ENCODE assay signal across 8 mouse cellular contexts in the genomic region with DNA sequence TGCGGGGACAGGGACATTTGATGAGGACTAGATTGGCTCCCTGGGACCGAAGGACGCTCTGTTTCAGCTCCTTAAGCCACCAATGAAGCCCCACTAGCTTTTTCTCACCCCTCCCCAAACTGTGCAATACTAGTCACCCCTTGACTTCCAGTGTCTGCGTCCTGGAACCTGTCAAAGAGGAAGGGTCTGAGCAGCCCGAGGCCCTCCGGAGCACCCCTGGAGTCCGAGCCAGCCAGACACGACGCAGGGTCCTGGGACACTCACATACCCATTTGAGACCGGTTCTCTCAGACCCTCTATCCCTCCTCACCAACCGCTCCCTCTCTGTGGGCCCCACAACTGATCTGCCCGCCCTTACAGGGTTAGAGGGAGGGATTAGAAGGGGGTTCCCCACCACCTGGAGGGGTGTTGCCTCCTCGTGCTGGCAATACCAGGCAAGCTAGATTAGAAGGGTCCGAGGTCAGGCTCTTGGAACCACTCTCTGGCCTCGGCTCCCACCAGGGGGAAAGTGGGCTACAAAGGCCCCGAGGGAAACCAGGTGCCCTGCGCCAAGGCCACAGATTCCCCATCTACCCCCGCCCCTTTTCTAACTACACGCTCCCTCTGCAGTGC. TPM values are rescaled to one million over a fixed set of nuclear protein-coding genes. Genes with fewer than 3 reads are reported as not detected.
DNase-seq lines count a peak whose midpoint lies in the region; ATAC-seq and TF ChIP-seq lines count a peak whose summit lies in the region.

No protein-coding gene starts in this region.

- H3K9me3 ChIP-seq in heart, embryonic 11.5 days (replicated peaks; ENCODE audit: control insufficient read depth, low read length) = no peaks in the 10 kb centered on the region
- H3K9me3 ChIP-seq in intestine, embryonic 15.5 days = no peaks in the 10 kb centered on the region
- H3K9me3 ChIP-seq in stomach, embryonic 14.5 days (ENCODE audit: control insufficient read depth, low read depth, low read length) = no peaks in the 10 kb centered on the region

- peaks cover 24% of the 10 kb centered on the region for H3K4me1 ChIP-seq in heart, embryonic 11.5 days (ENCODE audit: control insufficient read depth, insufficient read depth, low read length)
- H3K4me1 ChIP-seq in spleen, adult 2 months (ENCODE audit: control insufficient read depth, insufficient read depth, insufficient read length) = peaks cover 29% of the 10 kb centered on the region
- peaks cover 45% of the 10 kb centered on the region for H3K4me1 ChIP-seq in intestine, embryonic 15.5 days (replicated peaks)
- 0 out of 2 replicates have a peak, but pooled peaks cover 21% of the 10 kb centered on the region for H3K4me1 ChIP-seq in stomach, embryonic 14.5 days (ENCODE audit: control insufficient read depth, insufficient read depth, low read length)

- TF ChIP-seq POLR2A in spleen, adult 2 months (IDR thresholded peaks at IDR 0.05; ENCODE audit: low read depth, low read length) = no peak

- WGBS in heart, embryonic 11.5 days (ENCODE audit: insufficient replicate concordance) = 2% methylated on average over 19 of the region's 19 CpGs
- 8% methylated on average over 19 of the region's 19 CpGs for WGBS in spleen, adult 2 months
- WGBS in intestine, embryonic 15.5 days = 5% methylated on average over 19 of the region's 19 CpGs
- WGBS in stomach, embryonic 14.5 days = 2% methylated on average over 19 of the region's 19 CpGs

- no peak overlapping the region for H3K27ac ChIP-seq in heart, embryonic 11.5 days (ENCODE audit: low read depth, low read length)
- no peak overlapping the region for H3K27ac ChIP-seq in spleen, adult 2 months (ENCODE audit: insufficient read depth, low read length)
- H3K27ac ChIP-seq in intestine, embryonic 15.5 days = no peak overlapping the region
- H3K27ac ChIP-seq in stomach, embryonic 14.5 days (ENCODE audit: low read length) = no peak overlapping the region

- H3K9ac ChIP-seq in heart, embryonic 11.5 days (ENCODE audit: low read depth, low read length) = no peak overlapping the region
- no peak overlapping the region for H3K9ac ChIP-seq in intestine, embryonic 15.5 days
- H3K9ac ChIP-seq in stomach, embryonic 14.5 days (replicated peaks; ENCODE audit: low read depth, low read length) = no peak overlapping the region

- no peak for DNase-seq in heart, adult 9 months (ENCODE audit: low spot score in 2 of 2)
- DNase-seq in spleen, adult 2 months (ENCODE audit: low read depth in 1 of 2, low spot score in 2 of 2) = no peak
- DNase-seq in spleen, adult 18-20 months = no peak
- no peak for DNase-seq in urinary bladder, postnatal 4 days (ENCODE audit: low spot score in 2 of 2)
- DNase-seq in layer of hippocampus, adult 9-11 months = no peak

- H3K4me3 ChIP-seq in heart, embryonic 11.5 days (ENCODE audit: low read depth, low read length) = peak overlapping the region; percentile 31; the same call in 1 of the 2 replicates
- H3K4me3 ChIP-seq in spleen, adult 2 months (ENCODE audit: extremely low read depth, insufficient read depth, insufficient read length) = peak overlapping the region; percentile 49; the same call in 1 of the 2 replicates
- H3K4me3 ChIP-seq in intestine, embryonic 15.5 days (replicated peaks) = peak overlapping the region; percentile 31
- peak overlapping the region; percentile 16; the same call in 1 of the 2 replicates for H3K4me3 ChIP-seq in stomach, embryonic 14.5 days (ENCODE audit: low read depth, low read length)

- no peak for TF ChIP-seq CTCF in spleen, adult 2 months (IDR thresholded peaks at IDR 0.05; ENCODE audit: extremely low read depth, insufficient read depth, insufficient read length, insufficient replicate concordance)

- H3K27me3 ChIP-seq in heart, embryonic 11.5 days (ENCODE audit: control insufficient read depth, insufficient read depth, low read length) = peaks cover 99% of the 10 kb centered on the region
- H3K27me3 ChIP-seq in spleen, adult 2 months (ENCODE audit: control insufficient read depth, insufficient read depth, low read length) = peaks cover 41% of the 10 kb centered on the region
- peaks cover 94% of the 10 kb centered on the region for H3K27me3 ChIP-seq in intestine, embryonic 15.5 days (replicated peaks)
- H3K27me3 ChIP-seq in stomach, embryonic 14.5 days (ENCODE audit: control insufficient read depth, insufficient read depth, low read length) = peaks cover 65% of the 10 kb centered on the region

- no peak for ATAC-seq in heart, embryonic 11.5 days (replicated peaks; ENCODE audit: insufficient number of reproducible peaks, low FRiP score, low TSS enrichment)
- no peak for ATAC-seq in intestine, embryonic 15.5 days
- ATAC-seq in stomach, embryonic 14.5 days (ENCODE audit: insufficient number of reproducible peaks, insufficient read depth, low FRiP score, low read depth) = no peak

- no peaks in the 10 kb centered on the region for H3K36me3 ChIP-seq in heart, embryonic 11.5 days (ENCODE audit: control insufficient read depth, insufficient read depth, low read length)
- H3K36me3 ChIP-seq in spleen, adult 2 months (ENCODE audit: control insufficient read depth, insufficient read depth, low read length) = no peaks in the 10 kb centered on the region
- no peaks in the 10 kb centered on the region for H3K36me3 ChIP-seq in intestine, embryonic 15.5 days
- no peaks in the 10 kb centered on the region for H3K36me3 ChIP-seq in stomach, embryonic 14.5 days (ENCODE audit: control insufficient read depth, insufficient read depth, low read length)

- H3K4me2 ChIP-seq in heart, embryonic 11.5 days = peak overlapping the region; percentile 46; the same call in 1 of the 2 replicates
- peak overlapping the region; percentile 57 for H3K4me2 ChIP-seq in intestine, embryonic 15.5 days (replicated peaks)
- H3K4me2 ChIP-seq in stomach, embryonic 14.5 days (replicated peaks; ENCODE audit: low read depth, low read length) = peak overlapping the region; percentile 35; the same call in 1 of the 2 replicates

RNA-seq across cellular contexts. Expression of gene Wnt10b, which starts 0.8 kb away (rescaled TPM):
- polyA plus RNA-seq in heart, embryonic 11.5 days (2014; fragmentation: Nextera tagmentation; extraction: Ambion mirVana) = not detected in 2 replicates
- 0.78 and 0.93 TPM in 2 replicates for polyA plus RNA-seq in spleen, adult 2 months (2012; rRNA removed)
- not detected in 2 replicates for polyA plus RNA-seq in intestine, embryonic 15.5 days (2015; fragmentation: Nextera tagmentation; extraction: Ambion mirVana)
- polyA plus RNA-seq in stomach, embryonic 14.5 days (2014; fragmentation: Nextera tagmentation; extraction: Ambion mirVana) = not detected in 2 replicates

RNA-seq across cellular contexts. Expression of gene Wnt1, which starts 12.5 kb away (rescaled TPM):
- not detected in 2 replicates for polyA plus RNA-seq in heart, embryonic 11.5 days (2014; fragmentation: Nextera tagmentation; extraction: Ambion mirVana)
- polyA plus RNA-seq in spleen, adult 2 months (2012; rRNA removed) = not detected in 2 replicates
- polyA plus RNA-seq in intestine, embryonic 15.5 days (2015; fragmentation: Nextera tagmentation; extraction: Ambion mirVana) = not detected in 2 replicates
- not detected in 2 replicates for polyA plus RNA-seq in stomach, embryonic 14.5 days (2014; fragmentation: Nextera tagmentation; extraction: Ambion mirVana)

RNA-seq across cellular contexts. Expression of gene Arf3, which starts 14.1 kb away (rescaled TPM):
- 22.8 and 30.7 TPM in 2 replicates for polyA plus RNA-seq in heart, embryonic 11.5 days (2014; fragmentation: Nextera tagmentation; extraction: Ambion mirVana)
- 65.2 and 70.5 TPM in 2 replicates for polyA plus RNA-seq in spleen, adult 2 months (2012; rRNA removed)
- 39.8 and 43.6 TPM in 2 replicates for polyA plus RNA-seq in intestine, embryonic 15.5 days (2015; fragmentation: Nextera tagmentation; extraction: Ambion mirVana)
- polyA plus RNA-seq in stomach, embryonic 14.5 days (2014; fragmentation: Nextera tagmentation; extraction: Ambion mirVana) = 33.2 and 34.5 TPM in 2 replicates

RNA-seq across cellular contexts. Expression of gene Ddn, which starts 32.2 kb away (rescaled TPM):
- 0.11 and 0.25 TPM in 2 replicates for polyA plus RNA-seq in heart, embryonic 11.5 days (2014; fragmentation: Nextera tagmentation; extraction: Ambion mirVana)
- 0.20 and 0.39 TPM in 2 replicates for polyA plus RNA-seq in spleen, adult 2 months (2012; rRNA removed)
- not detected in 2 replicates for polyA plus RNA-seq in intestine, embryonic 15.5 days (2015; fragmentation: Nextera tagmentation; extraction: Ambion mirVana)
- polyA plus RNA-seq in stomach, embryonic 14.5 days (2014; fragmentation: Nextera tagmentation; extraction: Ambion mirVana) = not detected in 2 replicates

RNA-seq across cellular contexts. Expression of gene Fkbp11, which starts 49.1 kb away (rescaled TPM):
- polyA plus RNA-seq in heart, embryonic 11.5 days (2014; fragmentation: Nextera tagmentation; extraction: Ambion mirVana) = 20.4 and 21.1 TPM in 2 replicates
- polyA plus RNA-seq in spleen, adult 2 months (2012; rRNA removed) = 16.7 and 18.1 TPM in 2 replicates
- polyA plus RNA-seq in intestine, embryonic 15.5 days (2015; fragmentation: Nextera tagmentation; extraction: Ambion mirVana) = 68.0 and 117 TPM in 2 replicates
- polyA plus RNA-seq in stomach, embryonic 14.5 days (2014; fragmentation: Nextera tagmentation; extraction: Ambion mirVana) = 38.1 and 39.2 TPM in 2 replicates
